Mouse (Mus musculus): ENCODE measurements around the gene Rab5c.

Rab5c gene

DNA sequence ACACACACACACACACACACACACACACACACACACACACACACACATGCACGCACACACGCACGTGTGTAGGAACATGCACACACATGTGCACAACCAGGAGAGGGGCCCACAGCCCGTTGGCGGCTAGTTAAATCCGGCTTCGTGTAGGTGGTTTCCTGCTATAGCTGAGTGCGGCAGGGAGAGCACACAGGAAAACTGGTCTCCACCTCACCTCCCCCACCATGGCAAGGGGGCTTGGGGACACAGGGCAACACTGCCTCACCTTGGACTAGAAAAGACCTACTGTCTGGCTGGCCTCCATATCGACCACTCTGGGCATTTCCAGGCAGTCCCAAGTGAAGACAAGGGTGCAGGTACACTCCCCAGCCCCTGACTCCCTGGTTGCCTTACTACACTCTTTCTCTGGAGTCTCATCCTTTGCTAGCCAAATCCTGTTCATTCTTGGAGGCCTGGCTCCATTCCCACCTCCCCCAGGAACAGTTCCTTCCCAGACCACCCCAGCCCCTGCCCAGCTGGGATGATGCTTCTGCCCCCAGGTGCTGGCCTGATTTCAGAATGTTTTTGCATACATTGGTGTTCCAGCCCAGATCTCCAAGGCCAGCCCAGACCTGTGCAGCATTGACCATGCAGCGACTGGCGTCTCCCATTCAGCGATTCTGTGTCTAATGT is 16.1 kb upstream of the Rab5c start:
- no peak for DNase-seq (ENCODE audit: extremely low spot score)

DNA sequence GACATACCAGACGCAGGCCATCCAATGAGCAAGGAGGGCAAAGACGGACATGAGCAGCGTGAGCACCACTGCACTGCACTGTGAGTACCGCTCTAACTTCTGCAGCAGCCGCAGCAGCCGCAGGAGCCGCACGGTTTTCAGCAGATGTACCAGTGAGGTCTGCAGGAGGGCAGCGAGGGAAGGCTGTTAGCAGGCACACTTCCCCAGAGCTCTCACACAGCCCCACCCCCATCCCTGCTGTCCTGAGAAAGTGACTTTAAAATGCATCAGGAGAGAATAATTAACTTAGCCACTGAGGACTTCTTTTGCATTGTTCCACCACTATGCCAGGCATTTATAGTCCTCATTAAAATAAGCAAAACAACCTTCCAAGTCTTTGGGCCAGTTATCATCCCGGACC is 14.3 kb upstream of the Rab5c start:
- DNase-seq (ENCODE audit: extremely low spot score) = no peak

DNA sequence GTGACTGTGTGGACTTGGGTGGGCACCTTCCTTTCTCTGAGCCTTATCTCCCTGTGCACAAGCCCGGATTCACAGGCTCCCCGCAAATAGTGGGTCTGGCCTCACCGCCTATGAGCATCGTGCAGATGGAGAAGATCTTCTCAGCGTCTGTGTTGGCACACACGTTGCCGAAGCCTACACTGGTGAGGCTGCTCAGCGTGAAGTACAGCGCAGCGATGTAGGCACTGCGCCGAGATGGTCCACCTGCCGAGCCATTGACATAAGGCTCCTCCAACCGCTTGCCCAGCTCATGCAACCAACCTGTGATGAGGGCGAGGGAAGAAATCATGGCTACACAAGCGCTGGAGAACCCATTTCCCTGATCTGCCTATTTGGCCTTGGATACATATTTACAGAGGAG is 12.1 kb upstream of the Rab5c start:
- DNase-seq (ENCODE audit: extremely low spot score) = no peak

DNA sequence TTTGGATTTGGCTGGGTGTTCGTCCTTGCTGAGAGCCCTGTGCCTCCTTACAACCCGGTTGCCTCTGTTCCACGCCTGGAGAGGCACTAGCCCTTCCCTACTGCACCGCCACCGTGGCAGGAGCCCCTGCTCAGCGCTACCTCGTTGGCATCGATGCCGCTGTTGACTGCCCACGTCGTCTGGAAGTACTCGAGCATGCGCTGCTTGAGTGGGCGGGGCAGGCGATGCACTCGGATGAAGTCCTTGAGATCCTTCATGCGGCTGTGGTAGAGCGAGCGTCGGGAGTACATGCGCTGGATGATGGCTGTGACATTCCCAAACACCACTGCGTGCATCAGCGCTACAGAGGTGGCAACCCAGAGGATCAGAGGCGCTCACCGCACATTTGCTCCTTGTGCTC is 11.5 kb upstream of the Rab5c start:
- DNase-seq (ENCODE audit: extremely low spot score) = no peak

DNA sequence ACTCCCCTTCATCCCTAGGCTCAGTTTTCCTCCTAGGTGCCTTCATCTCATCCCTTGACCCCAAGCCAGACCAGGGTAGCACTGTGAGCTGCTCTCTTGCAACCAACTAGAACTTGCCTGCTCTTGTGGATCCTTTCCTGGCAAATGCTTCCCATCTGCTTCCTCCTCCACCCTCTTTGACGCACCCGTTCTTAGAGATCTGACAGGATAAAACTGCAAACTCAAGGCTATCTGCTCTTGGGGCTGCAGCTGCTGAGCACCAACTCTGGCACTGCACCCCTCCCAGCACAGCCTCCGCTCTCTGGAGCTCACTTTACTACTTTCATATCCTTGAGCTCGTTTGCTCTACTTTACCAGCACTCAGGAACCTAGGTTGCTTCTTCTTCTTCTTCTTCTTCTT is 10.6 kb upstream of the Rab5c start:
- DNase-seq (ENCODE audit: extremely low spot score) = no peak

DNA sequence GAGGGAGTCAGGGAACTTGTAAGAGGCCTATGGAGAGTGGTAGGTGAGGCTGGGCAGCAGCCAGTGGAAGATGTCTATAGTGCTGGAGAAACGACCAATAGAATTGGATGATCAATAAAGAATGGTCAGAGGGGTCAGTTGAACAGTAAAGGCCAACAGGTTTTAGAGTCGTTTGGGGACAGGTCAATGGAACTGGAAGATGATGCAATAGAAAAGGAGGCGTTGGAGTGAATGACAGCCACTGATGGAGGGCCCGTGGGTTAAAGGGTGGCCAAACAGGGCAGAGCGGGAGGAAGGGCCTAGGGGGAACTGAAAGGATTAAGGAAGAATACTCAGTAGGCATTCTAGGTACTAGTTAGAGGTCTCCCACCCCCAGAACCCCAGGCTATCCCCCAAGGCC is 9.1 kb upstream of the Rab5c start:
- DNase-seq (ENCODE audit: extremely low spot score) = no peak

DNA sequence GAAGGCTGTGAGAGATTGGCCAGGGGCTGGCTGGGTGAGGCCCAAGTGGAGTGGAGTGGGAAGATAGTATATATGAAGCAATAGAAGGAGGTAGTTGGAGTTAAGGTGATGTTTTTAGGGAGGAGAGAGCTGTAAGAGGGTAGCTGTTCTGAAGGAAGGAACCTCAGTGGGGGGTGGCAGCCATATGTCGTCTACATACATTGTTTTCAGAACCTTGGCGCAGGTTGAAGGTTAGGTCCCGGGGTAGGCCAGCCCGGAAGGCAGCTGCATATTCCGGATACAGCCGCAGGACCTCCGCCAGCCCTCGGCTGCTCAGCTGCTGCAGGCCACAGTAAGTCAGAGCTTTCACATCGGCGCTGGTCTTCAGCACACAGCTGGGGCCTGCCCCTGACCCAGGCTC is 8.5 kb upstream of the Rab5c start:
- DNase-seq (ENCODE audit: extremely low spot score) = no peak

DNA sequence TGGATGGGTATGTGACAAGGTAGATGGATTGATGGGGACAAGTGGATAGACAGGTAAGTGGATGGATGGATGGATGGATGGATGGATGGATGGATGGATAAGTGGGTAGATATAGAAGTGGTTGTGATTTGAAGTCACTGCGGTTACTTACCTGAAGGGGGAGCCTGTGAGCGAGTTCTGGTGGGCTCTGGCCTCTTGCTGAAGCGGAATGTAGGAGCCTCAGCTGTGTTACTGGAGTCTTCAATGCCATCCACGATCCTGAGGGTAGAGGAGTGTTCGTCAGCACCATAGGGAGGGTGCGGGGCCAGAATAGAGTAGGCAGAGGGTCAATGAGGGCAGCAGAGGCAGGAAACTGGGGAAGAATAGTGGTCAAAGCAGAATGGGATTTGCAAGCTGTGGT is 7.1 kb upstream of the Rab5c start:
- DNase-seq (ENCODE audit: extremely low spot score) = peak; percentile 39

DNA sequence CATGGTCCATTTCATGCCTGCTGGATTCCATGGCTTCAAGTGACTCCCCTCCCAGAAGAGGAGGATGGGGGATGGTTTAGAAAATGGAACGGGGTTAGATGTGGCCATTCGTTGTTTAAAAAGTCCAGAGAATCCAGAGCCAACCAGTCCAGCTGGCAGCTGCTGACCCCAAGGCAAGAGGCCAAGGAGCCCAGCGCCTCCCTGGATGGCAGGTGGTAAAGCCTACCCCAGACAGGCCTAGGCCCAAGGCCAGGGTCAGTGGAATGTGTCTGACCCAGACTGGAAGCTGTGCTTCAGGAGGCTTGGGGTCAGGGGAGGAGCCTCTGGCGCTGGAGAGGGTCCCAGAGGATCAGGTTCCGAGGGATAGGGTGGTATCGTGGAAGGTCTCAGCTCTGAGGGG is 3.3 kb upstream of the Rab5c start:
- no peak for DNase-seq (ENCODE audit: extremely low spot score)

DNA sequence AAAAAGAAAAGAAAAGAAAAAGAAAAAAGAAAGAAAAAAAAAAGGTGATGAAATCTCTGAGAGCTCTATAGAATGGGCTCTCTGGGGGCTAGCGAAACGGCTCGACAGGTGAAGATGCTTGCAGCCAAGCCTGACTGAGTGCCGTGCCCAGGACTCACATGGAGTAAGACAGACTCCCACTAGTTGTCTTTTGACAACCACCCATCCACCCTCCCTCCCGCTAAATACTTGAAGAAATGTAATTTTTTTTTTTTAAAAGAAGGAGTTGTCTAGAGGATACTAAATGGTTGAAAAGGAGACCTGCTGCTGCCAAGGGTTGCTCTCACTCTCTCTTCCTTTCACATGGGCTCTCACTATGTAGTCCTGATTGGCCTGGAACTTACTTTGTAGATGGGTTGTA is 734 bp upstream of the Rab5c start:
- no peak for DNase-seq (ENCODE audit: extremely low spot score)

DNA sequence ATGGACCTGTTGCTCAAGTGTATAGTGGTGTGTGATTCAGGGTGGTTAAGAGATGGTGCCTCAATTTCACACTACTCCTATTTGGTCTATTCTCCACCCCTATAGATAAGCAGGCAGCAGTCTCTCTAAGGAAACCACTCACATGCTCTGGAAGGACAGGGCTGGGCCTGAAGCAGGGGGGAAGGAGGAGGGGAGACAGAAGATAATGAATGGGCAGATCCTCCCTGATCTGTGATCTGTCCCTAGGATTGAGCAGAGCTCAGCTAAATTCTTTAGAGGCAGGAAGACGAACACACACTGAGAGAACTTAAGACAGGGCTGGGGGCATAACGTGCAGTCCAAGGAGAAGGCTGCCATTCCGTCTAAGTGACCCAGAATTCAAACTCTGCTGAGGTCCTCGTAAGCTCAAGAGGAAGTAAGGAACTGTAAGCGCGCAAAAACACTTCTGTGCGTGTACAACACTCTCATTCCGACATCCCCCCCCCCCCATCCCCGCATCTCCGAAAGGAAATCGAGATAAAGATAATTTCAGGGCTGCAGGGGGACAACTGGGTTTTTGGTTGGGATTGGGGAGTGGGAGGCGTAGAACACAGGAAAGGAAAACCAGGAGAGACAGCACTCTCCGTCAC is 796 bp downstream of the Rab5c start:
- DNase-seq (ENCODE audit: extremely low spot score) = no peak

DNA sequence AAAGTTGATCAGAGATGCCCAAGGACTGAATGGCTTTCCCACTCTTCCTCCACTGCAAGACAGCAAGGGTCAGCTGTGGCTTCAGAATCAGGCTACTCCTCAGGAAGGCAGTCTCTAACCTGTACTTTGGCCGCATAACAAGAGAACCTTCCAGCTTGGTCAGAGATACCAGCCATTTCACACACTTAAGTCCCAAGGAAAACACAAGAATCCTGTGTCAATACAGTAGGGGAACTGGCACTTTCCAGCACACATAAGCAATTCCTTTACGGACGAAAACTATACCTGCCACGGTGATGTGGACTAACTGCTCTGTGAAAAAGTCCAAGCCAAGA is 1.3 kb downstream of the Rab5c start:
- no peak for DNase-seq (ENCODE audit: extremely low spot score)

DNA sequence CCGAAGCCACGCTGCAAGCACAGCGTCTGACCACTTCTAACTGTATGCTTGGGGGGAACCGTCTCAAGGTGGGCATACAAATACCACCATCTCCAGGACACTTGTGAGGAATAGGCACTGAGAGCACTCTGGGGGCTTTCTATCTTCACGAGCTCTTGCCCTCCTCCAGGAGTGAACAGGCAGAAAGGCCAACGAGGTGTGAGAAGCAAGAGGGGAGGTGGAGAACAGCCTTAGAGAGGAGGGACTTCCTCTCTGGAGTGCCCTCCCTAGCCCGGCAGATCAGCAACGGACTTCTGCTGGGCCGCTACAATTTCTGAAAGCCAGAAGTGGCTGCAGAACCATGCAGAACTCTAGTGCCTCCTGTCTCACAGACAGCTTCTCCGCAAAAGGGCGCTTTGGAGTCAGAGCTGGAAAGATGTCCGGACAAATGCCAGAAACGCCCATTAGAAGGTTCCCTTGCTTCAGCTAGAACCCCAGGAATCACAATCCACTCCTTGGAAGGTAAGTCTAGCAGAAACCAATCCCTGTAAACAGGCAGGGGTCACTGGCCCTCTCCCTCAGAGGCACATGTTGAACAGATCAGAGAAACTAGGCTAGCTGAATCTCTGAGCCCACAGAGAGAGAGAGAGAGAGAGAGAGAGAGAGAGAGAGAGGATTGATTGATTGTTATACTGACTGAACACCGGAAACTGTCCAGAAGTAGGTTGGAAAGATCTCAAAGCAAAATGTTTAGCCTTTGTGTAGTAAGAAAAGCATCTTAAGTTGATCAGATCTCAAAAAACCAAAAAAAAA is 1.9 kb downstream of the Rab5c start:
- DNase-seq (ENCODE audit: extremely low spot score) = no peak

DNA sequence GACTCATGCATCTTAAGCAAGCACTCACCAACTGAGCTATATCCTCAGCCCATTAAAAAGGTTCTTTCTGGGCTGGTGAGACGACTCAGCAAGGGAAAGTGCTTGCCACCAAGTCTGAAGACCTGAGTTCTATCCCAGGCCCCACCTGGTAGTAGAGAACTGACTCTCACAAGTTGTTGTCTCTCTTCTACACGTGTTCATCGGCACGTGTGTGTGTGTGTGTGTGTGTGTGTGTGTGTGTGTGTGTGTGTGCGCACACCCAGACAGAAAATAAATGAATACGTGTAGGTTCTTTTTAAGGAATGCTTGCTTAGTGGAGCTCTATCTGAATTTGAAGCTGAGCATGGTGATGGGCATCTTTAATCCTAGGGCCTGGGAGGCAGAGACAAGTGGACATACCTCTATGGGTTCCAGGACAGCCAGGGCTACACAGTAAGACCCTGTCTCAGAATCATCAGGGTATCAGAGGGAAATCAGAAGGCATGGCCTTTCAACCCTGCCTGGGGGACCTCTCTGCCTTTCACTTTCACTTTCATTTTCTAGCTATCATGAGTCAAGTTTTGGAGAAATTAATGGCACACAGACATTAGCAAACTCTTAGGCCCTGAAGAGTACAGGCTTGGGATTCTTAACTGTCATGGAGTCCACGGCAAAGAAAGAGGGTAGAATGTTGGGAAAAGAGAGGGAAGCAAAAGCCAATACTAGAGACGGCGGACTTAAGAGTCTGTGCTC is 2.7 kb downstream of the Rab5c start:
- no peak for DNase-seq (ENCODE audit: extremely low spot score)

DNA sequence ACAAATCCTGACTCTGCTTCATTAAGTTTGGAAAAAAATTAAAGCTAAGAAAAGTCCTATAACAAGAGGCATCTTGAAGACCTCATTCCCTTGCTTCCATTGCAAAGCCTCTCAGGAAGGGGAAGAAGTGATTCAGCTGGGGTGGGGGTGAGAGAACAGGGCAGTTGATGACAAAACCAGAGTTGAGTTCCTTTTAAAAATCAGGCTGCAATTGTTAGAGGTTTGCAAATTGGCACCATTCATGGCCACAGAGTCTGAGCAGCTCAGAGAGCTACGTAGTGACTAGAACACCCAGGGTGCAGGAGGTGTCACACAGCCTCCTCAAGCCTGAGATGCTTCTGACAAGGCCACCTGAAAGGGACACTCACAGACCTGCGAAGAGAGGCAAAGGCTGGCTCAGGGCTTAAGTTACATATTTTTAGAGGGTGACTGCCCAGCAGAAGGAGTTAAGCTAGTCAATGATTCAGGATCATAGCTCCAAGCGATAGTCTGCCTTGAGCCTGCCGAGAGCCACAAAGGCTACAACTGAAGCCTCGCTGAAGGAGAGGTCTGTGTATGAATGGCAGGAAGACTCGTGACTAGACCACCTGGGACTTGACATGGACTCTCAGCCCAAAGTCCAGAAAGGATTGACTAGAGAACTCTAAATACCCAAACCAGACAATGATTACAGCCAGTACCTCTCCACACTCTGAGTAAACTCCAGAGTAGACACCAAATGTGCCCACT is 7.4 kb downstream of the Rab5c start:
- DNase-seq (ENCODE audit: extremely low spot score) = no peak

DNA sequence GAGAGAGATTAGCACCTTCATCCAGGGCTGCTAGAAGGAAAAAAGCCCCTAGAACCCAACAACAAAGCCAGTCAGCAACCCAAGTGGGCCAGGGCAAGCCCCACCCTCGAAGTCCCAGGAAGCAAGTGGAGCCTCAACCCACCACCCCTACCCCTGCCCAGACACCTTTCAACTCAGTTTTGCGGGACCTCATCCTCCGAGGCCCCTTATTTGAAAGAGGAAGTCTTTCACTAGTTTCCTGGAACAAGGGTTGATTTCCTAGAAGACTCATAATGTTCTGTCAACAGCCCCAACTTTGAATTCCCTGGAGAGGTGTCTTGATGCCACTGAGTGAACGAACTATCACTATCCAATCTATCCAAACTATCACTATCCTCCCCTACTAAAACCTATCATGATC is 8.0 kb downstream of the Rab5c start:
- DNase-seq (ENCODE audit: extremely low spot score) = no peak

DNA sequence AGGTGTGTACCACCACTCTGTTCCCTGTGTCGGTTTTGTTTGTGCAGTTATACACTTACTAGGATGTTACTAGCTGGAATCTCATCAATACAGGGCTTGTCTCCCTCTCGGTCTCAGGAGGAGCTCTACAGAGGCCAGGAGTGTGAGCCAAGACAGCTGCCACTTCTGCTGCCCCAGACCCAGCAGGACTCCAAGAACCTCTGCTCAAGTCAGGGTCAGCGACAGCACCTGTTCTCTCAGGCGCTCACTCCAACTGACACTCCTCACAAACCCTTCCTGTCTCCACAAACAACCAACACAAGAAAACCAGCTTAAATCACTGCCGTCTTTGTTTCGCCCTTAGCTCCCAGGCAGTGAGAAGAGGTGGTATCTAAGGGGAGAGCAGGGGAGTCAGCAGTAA is 9.4 kb downstream of the Rab5c start:
- DNase-seq (ENCODE audit: extremely low spot score) = no peak

DNA sequence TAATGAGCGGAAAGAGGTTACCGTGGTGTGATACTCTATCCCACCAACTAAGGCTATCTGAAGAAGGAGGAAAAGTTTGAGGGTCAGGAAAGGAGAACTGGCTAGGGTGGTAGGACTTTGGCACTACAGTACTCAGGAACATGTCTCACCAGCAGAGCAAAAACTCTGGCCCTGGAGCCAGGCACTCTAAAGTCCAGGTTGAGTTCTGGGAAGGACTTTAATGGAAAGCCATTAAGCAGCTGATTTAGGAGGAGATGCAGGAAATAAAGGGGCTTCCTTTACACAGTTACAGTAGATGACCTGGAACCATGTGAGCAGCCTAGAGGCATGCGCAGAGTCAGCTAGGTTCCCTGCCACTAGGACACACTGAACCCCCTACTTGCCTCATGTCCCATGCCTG is 10.8 kb downstream of the Rab5c start:
- no peak for DNase-seq (ENCODE audit: extremely low spot score)

DNA sequence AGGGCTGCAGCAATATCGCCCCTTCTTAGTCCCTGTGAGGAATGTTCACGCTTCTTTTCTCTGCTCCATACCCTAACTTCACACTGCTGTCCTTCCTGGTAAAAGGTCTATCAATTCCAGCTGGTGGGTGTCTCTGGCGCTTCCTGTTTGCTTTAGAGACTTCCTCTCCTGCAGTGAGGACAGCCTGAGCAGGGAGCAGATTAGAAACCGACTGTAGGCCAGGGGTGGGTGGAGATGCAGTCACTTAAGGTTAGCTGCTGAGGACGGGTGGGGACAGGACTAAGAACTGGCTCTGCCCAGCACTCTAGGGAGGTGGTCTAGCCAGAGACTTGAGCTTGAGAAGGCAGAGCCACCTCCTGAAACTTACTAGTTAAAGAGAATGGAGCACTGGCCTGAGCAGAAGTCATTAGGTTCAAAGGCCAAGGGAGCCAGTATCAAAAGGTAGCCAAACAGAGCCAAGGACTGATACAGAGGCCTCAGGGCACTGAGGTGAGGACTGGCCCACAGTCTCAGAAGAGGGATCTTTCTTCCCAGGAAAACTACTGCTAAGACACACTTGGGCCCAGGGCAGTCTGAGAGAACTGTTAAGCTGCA is 13.0 kb downstream of the Rab5c start:
- no peak for DNase-seq (ENCODE audit: extremely low spot score)

DNA sequence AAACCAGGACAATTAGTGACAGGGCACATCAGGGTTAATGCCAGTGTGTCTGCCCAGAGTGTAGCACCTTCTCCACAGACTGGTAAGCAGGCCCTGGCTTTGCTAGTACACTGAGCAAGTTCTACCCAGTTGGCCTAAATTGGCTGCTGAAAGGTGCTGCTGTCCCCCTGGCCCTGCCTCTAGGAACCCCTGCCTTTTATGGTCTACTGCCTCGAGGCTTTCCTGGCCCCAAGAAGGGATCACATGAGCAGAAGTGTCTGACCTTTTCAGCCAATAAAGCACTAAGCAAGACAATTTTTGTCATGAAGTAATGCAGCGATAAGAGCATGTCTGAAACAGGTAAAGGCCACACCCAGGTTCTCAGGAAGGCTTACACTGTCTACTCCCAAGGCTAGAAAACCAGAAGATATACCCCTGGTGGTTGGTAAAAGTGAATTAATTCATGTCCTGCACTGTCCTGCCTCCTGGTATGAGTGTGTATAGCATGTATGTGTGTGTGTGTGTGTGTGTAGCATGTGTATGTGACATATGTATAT is 15.5 kb downstream of the Rab5c start:
- no peak for DNase-seq (ENCODE audit: extremely low spot score)

DNA sequence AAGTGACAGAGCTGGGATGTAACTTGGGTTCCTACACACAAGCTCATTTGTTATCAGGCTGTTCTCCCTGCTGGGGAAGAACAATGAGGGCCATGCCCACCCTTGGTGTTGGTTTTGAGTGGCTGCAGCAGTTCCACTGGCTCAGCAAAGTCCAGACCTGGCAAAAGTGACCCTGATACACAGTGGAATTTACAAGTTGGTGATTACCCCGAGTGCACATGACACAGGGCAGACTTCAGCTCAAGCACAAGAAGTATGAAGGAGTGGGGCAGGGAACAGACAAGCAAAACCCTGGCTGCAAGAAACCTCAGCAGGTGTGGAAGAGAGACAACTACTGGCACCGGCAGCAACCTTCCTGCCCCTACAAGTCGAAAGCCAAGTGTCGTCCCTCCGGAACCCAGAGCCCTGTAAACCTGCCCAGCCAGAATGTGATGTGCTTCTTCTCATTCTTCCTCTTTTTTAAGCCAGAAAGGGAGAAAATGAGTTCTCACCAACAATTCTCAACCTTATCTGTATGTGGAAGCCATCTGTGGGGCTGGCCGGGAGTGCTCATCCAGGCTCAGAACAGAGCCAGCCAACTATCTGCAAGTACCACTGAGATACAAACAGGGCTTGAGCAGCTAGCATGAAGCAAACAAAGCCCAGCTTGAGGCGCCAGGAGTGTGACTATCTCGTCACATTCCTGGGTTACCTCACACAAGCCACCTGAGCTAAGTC is 16.1 kb downstream of the Rab5c start:
- DNase-seq (ENCODE audit: extremely low spot score) = no peak

All from embryo, embryonic 9.5 days (tissue).